Mouse (Mus musculus) hindbrain, embryonic 11.5 days (tissue): ENCODE results near the gene Mark1. TPM values are rescaled to one million over a fixed set of nuclear protein-coding genes. Genes with fewer than 3 reads are reported as not detected.

ENCODE experiments used
- ATAC-seq: fragments of 200-750 bp; cut with Nextera tagmentation; 2 replicates; pipeline ENCODE4 v1.8.0; 2017; ENCODE audit warnings: mild to moderate bottlenecking, moderate TSS enrichment, moderate library complexity; ENCODE audit not compliant: low FRiP score
- DNase-seq: peaks from one replicate; pipeline ENCODE4 v3.0.0-alpha.2; 2015; ENCODE audit warnings: low spot score
- H3K27ac ChIP-seq: fragments of 300-500 bp; sonication (generic); 2 replicates; pipeline ENCODE4 v1.5.1; 2014; ENCODE audit warnings: mild to moderate bottlenecking, low read depth, low read length
- H3K27me3 ChIP-seq: fragments of 300-500 bp; sonication (generic); 2 replicates; pipeline ENCODE4 v1.6.1; 2014; ENCODE audit warnings: mild to moderate bottlenecking, low read length, moderate library complexity, mixed read lengths; ENCODE audit not compliant: control insufficient read depth, insufficient read depth
- H3K36me3 ChIP-seq: fragments of 300-500 bp; sonication (generic); 2 replicates; pipeline ENCODE4 v1.6.1; 2014; ENCODE audit warnings: mild to moderate bottlenecking, low read length, moderate library complexity, mixed read lengths; ENCODE audit not compliant: control insufficient read depth, insufficient read depth
- H3K4me1 ChIP-seq: fragments of 300-500 bp; sonication (generic); replicated peaks from 2 replicates; pipeline ENCODE4 v1.6.1; 2014; ENCODE audit warnings: low read length, mixed read lengths; ENCODE audit not compliant: control insufficient read depth, insufficient read depth
- H3K4me2 ChIP-seq: fragments of 300-500 bp; sonication (generic); replicated peaks from 2 replicates; pipeline ENCODE4 v1.6.1; 2014; ENCODE audit warnings: mild to moderate bottlenecking, low read depth, low read length
- H3K4me3 ChIP-seq: fragments of 300-500 bp; sonication (generic); 2 replicates; pipeline ENCODE4 v1.5.1; 2014; ENCODE audit warnings: low read depth, low read length
- H3K9ac ChIP-seq: fragments of 300-500 bp; sonication (generic); 2 replicates; pipeline ENCODE4 v1.6.1; 2014; ENCODE audit warnings: low read depth, low read length
- H3K9me3 ChIP-seq: fragments of 300-500 bp; sonication (generic); 2 replicates; pipeline ENCODE4 v1.6.1; 2016; ENCODE audit warnings: low read length; ENCODE audit not compliant: control insufficient read depth
- WGBS: fragments of 180-500 bp; shearing (Covaris S2); extraction: QIAGEN DNeasy Blood & Tissue Kit; methylation state at CpG from one replicate; pipeline ENCODE4 v1.1.7; 2014; 5-methylcytosine and 5-hydroxymethylcytosine counted together
- polyA plus RNA-seq: library from polyadenylated mRNA; unstranded; fragments of >200 nt; fragmentation: Nextera tagmentation; extraction: Ambion mirVana; gene quantifications from 2 replicates; pipeline ENCODE4 v1.2.1, GENCODE M21; 2014

Mark1 gene
- polyA plus RNA-seq, 1 experiment from 2014 or later = 6.7 TPM

DNA sequence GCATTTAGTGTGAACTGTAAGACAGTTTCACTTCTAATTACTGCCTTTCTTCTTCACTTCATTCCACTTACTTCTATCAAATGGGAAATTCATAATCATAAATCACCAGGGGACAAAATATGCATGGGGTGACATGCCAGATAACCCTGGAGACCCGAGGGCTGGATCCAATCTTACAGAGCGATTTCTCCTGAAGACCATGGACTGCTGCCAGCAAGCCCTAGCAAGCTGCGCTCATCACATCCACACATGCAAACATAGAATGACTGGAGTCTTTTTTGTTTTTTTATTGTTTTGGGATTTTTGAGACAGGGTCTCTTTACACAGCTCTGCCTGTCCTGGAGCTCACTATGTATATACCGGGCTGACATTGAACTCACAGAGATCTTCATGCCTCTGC lies 61.3 kb downstream of the Mark1 start:
- H3K27me3 ChIP-seq = no peaks in the 10 kb centered on the region
- H3K9me3 ChIP-seq = no peaks in the 10 kb centered on the region
- DNase-seq (no peak), ATAC-seq (no peak)
- no peak overlapping the region for H3K4me3 ChIP-seq
- H3K9ac ChIP-seq = no peak overlapping the region
- WGBS = 90% methylated on average over 4 of the region's 4 CpGs
- no peaks in the 10 kb centered on the region for H3K36me3 ChIP-seq
- H3K27ac ChIP-seq = no peak overlapping the region
- no peak overlapping the region for H3K4me2 ChIP-seq
- H3K4me1 ChIP-seq = no peaks in the 10 kb centered on the region

DNA sequence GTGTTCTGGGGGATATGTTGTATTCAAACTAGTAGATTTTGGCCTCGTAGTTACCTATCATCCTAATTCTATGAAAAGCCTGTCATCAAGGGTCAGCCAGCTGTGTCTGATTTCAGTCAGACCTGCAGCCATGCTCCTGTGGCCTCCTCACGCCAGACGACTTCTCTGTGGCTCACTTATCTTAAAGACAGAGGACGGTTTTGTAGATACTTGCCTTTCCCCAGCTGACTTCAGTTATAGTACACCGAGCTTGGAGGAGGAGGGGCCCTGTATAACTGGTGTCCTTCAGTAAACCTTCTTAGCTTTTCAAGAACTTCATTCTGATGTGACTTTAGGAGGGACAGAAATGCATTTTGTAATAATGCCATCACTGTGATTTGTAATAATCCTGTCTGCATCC lies 63.4 kb downstream of the Mark1 start:
- Histone ChIP-seq H3K36me3 (no peaks in the 10 kb centered on the region), H3K9ac (no peak overlapping the region), H3K27ac (no peak overlapping the region), H3K4me2 (no peak overlapping the region), H3K4me3 (no peak overlapping the region), H3K9me3 (no peaks in the 10 kb centered on the region), H3K27me3 (no peaks in the 10 kb centered on the region), H3K4me1 (no peaks in the 10 kb centered on the region)
- no peak for ATAC-seq
- DNase-seq = no peak
- whole genome bisulfite sequencing = 81% methylated on average over 5 of the region's 5 CpGs

DNA sequence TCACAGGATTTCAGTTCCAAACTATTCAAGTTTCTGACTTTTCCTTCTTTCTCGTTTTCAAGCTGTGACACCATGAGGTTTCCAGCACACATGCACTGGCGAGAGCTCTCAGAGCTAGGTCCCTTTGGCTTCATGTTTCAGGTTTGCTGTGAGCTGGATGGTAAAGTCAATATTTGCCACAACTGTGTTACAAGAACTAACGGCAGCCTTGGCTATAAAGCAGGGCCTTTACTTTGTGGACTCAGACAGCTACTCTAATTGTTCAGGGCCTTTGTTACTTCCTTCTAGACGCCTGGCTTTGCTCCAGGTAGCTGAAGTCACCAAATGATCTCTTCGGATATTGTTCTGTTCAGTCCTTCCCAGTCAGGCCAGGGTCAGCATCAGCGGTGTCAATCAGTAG lies 63.9 kb downstream of the Mark1 start:
- no peak overlapping the region for H3K4me3 ChIP-seq
- no peaks in the 10 kb centered on the region for H3K9me3 ChIP-seq
- ATAC-seq (no peak), DNase-seq (no peak)
- WGBS = 75% methylated on average over 6 of the region's 6 CpGs
- no peaks in the 10 kb centered on the region for H3K4me1 ChIP-seq
- H3K27ac ChIP-seq = no peak overlapping the region
- no peak overlapping the region for H3K4me2 ChIP-seq
- H3K9ac ChIP-seq = no peak overlapping the region
- no peaks in the 10 kb centered on the region for H3K27me3 ChIP-seq
- no peaks in the 10 kb centered on the region for H3K36me3 ChIP-seq

DNA sequence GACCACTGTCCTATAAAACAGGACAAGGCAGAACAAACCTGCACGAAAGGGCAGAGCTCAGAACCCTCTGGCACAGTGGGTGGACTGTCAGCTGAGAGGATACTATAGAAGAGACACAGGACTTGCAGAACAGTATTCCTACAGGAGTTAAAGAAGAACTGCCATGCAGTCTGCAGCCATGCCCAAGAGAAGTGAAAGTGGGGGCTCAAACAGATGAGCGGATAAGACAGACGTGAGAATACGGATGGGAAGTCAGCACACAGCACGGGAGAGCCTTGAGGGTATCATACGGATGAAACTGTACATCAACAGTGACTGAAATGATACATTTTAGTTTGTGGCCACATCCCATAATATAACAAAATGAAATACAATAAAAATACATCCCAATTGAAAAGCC lies 68.3 kb downstream of the Mark1 start:
- H3K27ac ChIP-seq = no peak overlapping the region
- H3K9ac ChIP-seq = no peak overlapping the region
- ATAC-seq = no peak
- WGBS = 93% methylated on average over 6 of the region's 6 CpGs
- H3K36me3 ChIP-seq = no peaks in the 10 kb centered on the region
- H3K4me1 ChIP-seq = no peaks in the 10 kb centered on the region
- DNase-seq = no peak
- no peaks in the 10 kb centered on the region for H3K27me3 ChIP-seq
- H3K9me3 ChIP-seq = no peaks in the 10 kb centered on the region
- H3K4me2 ChIP-seq = no peak overlapping the region
- no peak overlapping the region for H3K4me3 ChIP-seq

DNA sequence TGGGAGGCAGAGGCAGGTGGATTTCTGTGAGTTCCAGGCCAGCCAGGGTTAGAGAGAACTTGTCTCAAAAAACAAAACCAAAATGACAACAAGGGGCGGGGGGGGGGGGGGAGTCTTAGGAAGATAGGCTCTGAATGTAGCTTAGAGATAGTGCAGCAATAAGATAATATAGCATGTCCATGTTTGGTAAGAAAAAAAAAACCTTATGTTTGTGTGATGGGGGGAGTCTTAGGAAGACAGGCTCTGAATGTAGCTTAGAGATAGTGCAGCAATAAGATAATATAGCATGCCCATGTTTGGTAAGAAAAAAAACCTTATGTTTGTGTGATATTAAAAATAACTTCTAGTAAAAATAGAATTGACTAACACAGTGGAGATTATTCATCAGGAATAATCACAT lies 71.0 kb downstream of the Mark1 start:
- Histone ChIP-seq H3K4me3 (no peak overlapping the region), H3K36me3 (no peaks in the 10 kb centered on the region), H3K27me3 (no peaks in the 10 kb centered on the region), H3K4me2 (no peak overlapping the region), H3K9me3 (no peaks in the 10 kb centered on the region), H3K27ac (no peak overlapping the region), H3K4me1 (no peaks in the 10 kb centered on the region), H3K9ac (no peak overlapping the region)
- no peak for DNase-seq
- 83% methylated on average over 1 of the region's 1 CpGs for WGBS
- no peak for ATAC-seq

DNA sequence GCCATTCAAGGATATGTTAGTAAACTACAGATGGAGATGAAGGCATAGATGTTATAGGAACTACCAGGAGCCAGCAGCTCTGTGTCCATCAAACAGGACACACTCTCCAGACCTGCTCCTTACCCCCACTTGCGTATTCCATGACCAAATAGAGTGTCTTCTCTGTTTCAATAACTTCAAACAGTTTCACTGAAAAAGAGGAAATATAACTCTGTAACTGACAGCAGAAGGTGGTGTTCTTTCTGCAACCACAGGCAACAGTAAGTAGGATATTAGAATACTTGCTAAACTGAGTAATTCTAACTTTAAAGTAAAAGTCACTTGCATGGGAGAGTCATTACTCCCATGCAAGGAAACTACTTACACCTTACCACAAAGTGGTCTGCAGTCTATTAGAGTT lies 71.5 kb downstream of the Mark1 start:
- no peak for DNase-seq
- ATAC-seq = no peak
- Histone ChIP-seq H3K27me3 (no peaks in the 10 kb centered on the region), H3K36me3 (no peaks in the 10 kb centered on the region), H3K27ac (no peak overlapping the region), H3K4me2 (no peak overlapping the region), H3K4me1 (no peaks in the 10 kb centered on the region), H3K9ac (no peak overlapping the region), H3K9me3 (no peaks in the 10 kb centered on the region), H3K4me3 (no peak overlapping the region)
- WGBS = 96% methylated on average over 1 of the region's 1 CpGs

DNA sequence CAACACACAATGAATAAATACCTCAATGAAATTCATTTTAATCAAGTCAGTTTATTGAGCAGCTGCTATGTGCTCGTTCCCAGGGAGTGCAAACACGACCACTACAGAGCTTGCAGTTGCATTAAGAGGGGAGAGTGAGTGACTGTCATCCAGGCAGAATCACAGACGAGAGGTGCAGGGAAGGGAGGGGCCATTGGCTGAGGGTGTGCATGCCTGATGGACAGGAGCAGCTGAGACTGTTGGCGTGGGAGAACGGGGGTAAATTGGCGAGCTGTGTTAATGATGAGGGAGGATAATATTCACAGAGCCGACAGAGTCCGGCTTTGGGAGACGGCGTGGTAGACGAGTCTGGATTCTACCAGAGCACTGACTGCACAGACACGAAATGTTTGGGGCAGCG lies 76.5 kb downstream of the Mark1 start:
- H3K27ac ChIP-seq = no peak overlapping the region
- H3K9ac ChIP-seq = no peak overlapping the region
- no peak overlapping the region for H3K4me2 ChIP-seq
- H3K27me3 ChIP-seq = no peaks in the 10 kb centered on the region
- H3K36me3 ChIP-seq = 0 out of 2 replicates have a peak, but pooled peaks cover 3% of the 10 kb centered on the region
- H3K9me3 ChIP-seq = no peaks in the 10 kb centered on the region
- H3K4me1 ChIP-seq = no peaks in the 10 kb centered on the region
- H3K4me3 ChIP-seq = no peak overlapping the region
- WGBS = 88% methylated on average over 13 of the region's 13 CpGs
- no peak for DNase-seq
- ATAC-seq = no peak

DNA sequence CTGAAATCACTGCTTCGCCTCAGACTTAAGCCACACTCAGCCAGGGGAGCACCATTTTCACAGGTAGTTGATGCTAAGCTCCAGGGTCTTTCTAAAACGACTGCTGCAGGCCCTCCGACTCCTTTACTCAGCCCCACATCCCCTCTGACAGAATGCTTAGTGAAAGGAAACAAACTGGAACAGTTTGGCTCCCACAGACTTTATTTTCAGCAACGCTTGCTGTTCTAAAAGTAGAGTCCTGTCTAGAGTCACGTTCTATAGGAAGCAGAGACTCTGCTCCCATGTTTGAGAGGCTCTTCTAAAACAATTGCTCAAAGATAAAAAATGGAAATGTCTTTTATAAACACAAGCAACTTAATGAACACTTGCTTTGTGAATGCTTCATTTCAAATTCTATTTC lies 79.3 kb downstream of the Mark1 start:
- 0 out of 2 replicates have a peak, but pooled peaks cover 3% of the 10 kb centered on the region for H3K36me3 ChIP-seq
- no peak for ATAC-seq
- WGBS = 83% methylated on average over 5 of the region's 5 CpGs

DNA sequence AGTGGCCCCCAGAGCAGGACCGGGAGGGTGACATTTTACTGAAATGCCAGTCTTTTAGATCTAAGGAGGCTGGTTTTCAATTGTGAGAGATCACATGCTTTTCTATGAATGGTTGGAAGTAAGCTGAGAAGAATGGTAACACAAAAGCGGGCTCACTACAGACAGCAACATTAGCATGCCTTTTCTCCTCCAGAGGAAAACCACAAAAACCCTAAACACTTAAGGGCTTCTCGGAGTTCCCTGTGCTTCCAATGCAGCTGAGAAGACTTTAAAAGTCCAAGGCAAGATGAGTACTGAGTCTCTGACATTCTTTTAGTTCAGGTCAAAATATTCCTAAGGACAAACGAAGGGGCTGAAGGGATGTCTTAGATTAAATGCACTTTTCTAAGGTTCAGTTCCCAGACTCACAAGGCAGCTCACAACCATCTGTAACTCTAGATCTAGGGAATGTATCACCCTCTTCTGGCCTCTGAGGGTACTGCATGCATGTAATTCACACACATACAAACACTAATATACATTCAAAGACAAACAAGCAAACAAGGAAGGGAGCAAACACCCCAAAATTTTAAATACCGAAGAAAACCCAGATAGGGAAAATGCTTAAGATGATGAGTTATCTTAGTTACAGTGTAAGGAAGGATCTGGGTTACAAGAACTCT lies 81.0 kb downstream of the Mark1 start:
- DNase-seq (peak; percentile 36), ATAC-seq (no peak)
- Histone ChIP-seq H3K36me3 (0 out of 2 replicates have a peak, but pooled peaks cover 3% of the 10 kb centered on the region), H3K4me3 (no peak overlapping the region), H3K27ac (no peak overlapping the region), H3K4me2 (no peak overlapping the region), H3K9me3 (no peaks in the 10 kb centered on the region), H3K4me1 (no peaks in the 10 kb centered on the region), H3K9ac (no peak overlapping the region), H3K27me3 (no peaks in the 10 kb centered on the region)
- WGBS = 80% methylated on average over 5 of the region's 5 CpGs

More for the DNA sequence above, 79.3 kb downstream of the Mark1 start:
- Histone ChIP-seq H3K4me2 (no peak overlapping the region), H3K4me1 (no peaks in the 10 kb centered on the region), H3K27ac (no peak overlapping the region), H3K27me3 (no peaks in the 10 kb centered on the region), H3K9me3 (no peaks in the 10 kb centered on the region), H3K4me3 (no peak overlapping the region), H3K9ac (no peak overlapping the region)
- no peak for DNase-seq
